Mouse (Mus musculus): ENCODE measurements around the gene Dio3. TPM values are rescaled to one million over a fixed set of nuclear protein-coding genes. Genes with fewer than 3 reads are reported as not detected.
A peak's percentile ranks its signal among the peaks of the same experiment; 100 is the strongest.

Gene Dio3
- polyA plus RNA-seq (2015; fragmentation: Nextera tagmentation; extraction: Ambion mirVana) = 1.8 and 2.2 TPM in 2 replicates

DNA sequence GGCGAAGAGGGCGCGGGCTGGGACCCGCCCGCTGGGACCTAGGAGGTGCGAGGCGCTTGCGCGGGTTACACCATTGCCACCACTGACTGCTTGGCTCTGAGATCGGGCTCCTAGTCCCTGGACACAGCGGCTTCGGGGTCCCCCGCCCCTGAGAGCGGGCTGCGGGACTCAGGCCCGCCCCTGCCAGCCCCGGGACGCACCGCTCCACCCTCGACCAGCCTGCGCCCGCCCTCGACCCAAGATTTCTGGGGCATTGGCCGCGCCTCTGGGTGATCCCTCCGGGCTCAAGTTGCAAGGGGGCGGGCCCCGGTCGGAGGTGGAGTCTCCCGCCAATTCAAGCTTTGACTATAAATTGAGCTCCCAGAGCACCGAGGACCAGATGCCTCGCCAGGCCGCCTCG is at the start of gene Dio3:
TSS of gene Dio3 (plus strand) at position 216 of the 400 bp plus-strand sequence.
- Histone ChIP-seq H3K9ac (ENCODE audit: low read depth, low read length) (peak within 1 kb of the TSS; percentile 57), H3K9me3 (ENCODE audit: control insufficient read depth, low read length) (no peaks in the 10 kb centered on the region), H3K4me2 (ENCODE audit: low read length) (peak within 1 kb of the TSS; percentile 82), H3K4me3 (ENCODE audit: low read length) (peak within 1 kb of the TSS; percentile 54), H3K4me1 (ENCODE audit: control insufficient read depth, insufficient read depth, low read depth, low read length) (peaks cover 18% of the 10 kb centered on the region), H3K27ac (ENCODE audit: low read depth, low read length) (no peak within 1 kb of the TSS), H3K27me3 (replicated peaks; ENCODE audit: control insufficient read depth, insufficient read depth, low read length) (peaks cover 83% of the 10 kb centered on the region), H3K36me3 (ENCODE audit: control insufficient read depth, insufficient read depth, low read length) (no peaks in the 10 kb centered on the region)
- no peak for ATAC-seq
- WGBS = under 1% methylated on average over 34 of the region's 34 CpGs

- Histone ChIP-seq H3K4me3 (ENCODE audit: low read length) (no peak overlapping the region), H3K27ac (ENCODE audit: low read depth, low read length) (no peak overlapping the region), H3K9ac (ENCODE audit: low read depth, low read length) (no peak overlapping the region), H3K4me1 (ENCODE audit: control insufficient read depth, insufficient read depth, low read depth, low read length) (no peaks in the 10 kb centered on the region; the same call in none of the 2 replicates), H3K9me3 (ENCODE audit: control insufficient read depth, low read length) (no peaks in the 10 kb centered on the region), H3K36me3 (ENCODE audit: control insufficient read depth, insufficient read depth, low read length) (no peaks in the 10 kb centered on the region), H3K4me2 (ENCODE audit: low read length) (no peak overlapping the region), H3K27me3 (replicated peaks; ENCODE audit: control insufficient read depth, insufficient read depth, low read length) (no peaks in the 10 kb centered on the region; the same call in 1 of the 2 replicates)
- ATAC-seq = no peak
- 84% methylated on average over 7 of the region's 7 CpGs for WGBS
Observed at GRCm38 (mm10) chr12:110230296-110230695, 48.6 kb upstream of the Dio3 start.

DNA sequence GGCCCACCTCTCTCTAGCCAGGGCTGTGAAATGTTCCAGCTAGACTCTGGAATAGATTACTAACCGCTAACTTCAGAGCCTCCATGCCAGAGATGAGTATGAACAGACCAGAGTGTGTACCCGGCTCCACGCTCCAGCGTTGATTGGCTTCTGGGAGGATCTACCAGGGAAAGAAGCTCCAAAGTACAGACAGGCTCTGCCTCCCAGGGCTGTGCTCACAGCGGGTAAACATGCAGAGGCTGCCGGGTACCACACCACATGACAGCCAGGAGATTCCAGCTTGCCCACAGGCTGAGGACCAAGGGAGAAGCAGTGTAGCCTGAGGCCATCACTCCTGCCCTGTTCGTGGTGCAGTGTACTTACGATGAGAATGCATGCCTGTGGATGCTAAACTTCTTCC is 48.1 kb upstream of the Dio3 start:
- Histone ChIP-seq H3K27me3 (replicated peaks; ENCODE audit: control insufficient read depth, insufficient read depth, low read length) (no peaks in the 10 kb centered on the region; the same call in 1 of the 2 replicates), H3K36me3 (ENCODE audit: control insufficient read depth, insufficient read depth, low read length) (no peaks in the 10 kb centered on the region), H3K9me3 (ENCODE audit: control insufficient read depth, low read length) (no peaks in the 10 kb centered on the region), H3K4me1 (ENCODE audit: control insufficient read depth, insufficient read depth, low read depth, low read length) (no peaks in the 10 kb centered on the region; the same call in none of the 2 replicates), H3K9ac (ENCODE audit: low read depth, low read length) (no peak overlapping the region), H3K4me2 (ENCODE audit: low read length) (no peak overlapping the region), H3K4me3 (ENCODE audit: low read length) (no peak overlapping the region), H3K27ac (ENCODE audit: low read depth, low read length) (no peak overlapping the region)
- no peak for ATAC-seq
- WGBS = 79% methylated on average over 8 of the region's 8 CpGs

GRCm38 (mm10) chr12:110231709-110232600 is 46.9 kb upstream of the Dio3 start:
- Histone ChIP-seq H3K4me1 (ENCODE audit: control insufficient read depth, insufficient read depth, low read depth, low read length) (no peaks in the 10 kb centered on the region; the same call in none of the 2 replicates), H3K36me3 (ENCODE audit: control insufficient read depth, insufficient read depth, low read length) (no peaks in the 10 kb centered on the region), H3K9ac (ENCODE audit: low read depth, low read length) (no peak overlapping the region), H3K27ac (ENCODE audit: low read depth, low read length) (no peak overlapping the region), H3K4me2 (ENCODE audit: low read length) (no peak overlapping the region), H3K9me3 (ENCODE audit: control insufficient read depth, low read length) (no peaks in the 10 kb centered on the region), H3K27me3 (replicated peaks; ENCODE audit: control insufficient read depth, insufficient read depth, low read length) (no peaks in the 10 kb centered on the region; the same call in 1 of the 2 replicates), H3K4me3 (ENCODE audit: low read length) (no peak overlapping the region)
- WGBS = 28% methylated on average over 13 of the region's 13 CpGs
- ATAC-seq = no peak

DNA sequence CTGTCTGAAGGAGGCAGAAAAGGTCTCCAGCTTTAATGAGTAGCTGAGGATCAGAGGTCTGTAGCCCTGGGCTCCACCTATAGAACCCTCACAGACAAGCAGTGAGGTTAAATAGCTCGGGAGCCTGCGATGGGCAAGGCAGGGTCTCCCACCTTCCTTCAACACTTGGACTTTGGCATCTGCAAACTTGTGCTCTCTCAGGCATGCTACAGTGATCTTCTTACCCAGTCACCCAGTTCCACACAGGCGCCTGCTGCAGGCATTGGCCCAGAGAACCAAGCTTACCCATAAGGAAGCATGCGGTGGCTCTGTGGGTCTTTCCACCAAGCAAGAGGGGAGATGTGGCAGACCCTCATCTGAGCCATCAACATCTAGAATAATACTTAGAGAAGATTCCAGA is 43.0 kb upstream of the Dio3 start:
- no peak overlapping the region for H3K27ac ChIP-seq (ENCODE audit: low read depth, low read length)
- H3K4me1 ChIP-seq (ENCODE audit: control insufficient read depth, insufficient read depth, low read depth, low read length) = no peaks in the 10 kb centered on the region; the same call in none of the 2 replicates
- H3K27me3 ChIP-seq (replicated peaks; ENCODE audit: control insufficient read depth, insufficient read depth, low read length) = no peaks in the 10 kb centered on the region
- no peaks in the 10 kb centered on the region for H3K9me3 ChIP-seq (ENCODE audit: control insufficient read depth, low read length)
- no peak overlapping the region for H3K9ac ChIP-seq (ENCODE audit: low read depth, low read length)
- ATAC-seq = no peak
- no peaks in the 10 kb centered on the region for H3K36me3 ChIP-seq (ENCODE audit: control insufficient read depth, insufficient read depth, low read length)
- H3K4me2 ChIP-seq (ENCODE audit: low read length) = no peak overlapping the region
- no peak overlapping the region for H3K4me3 ChIP-seq (ENCODE audit: low read length)
- WGBS = 95% methylated on average over 4 of the region's 4 CpGs

GRCm38 (mm10) chr12:110237046-110237445 is 41.8 kb upstream of the Dio3 start:
- no peaks in the 10 kb centered on the region for H3K9me3 ChIP-seq (ENCODE audit: control insufficient read depth, low read length)
- 89% methylated on average over 7 of the region's 7 CpGs for WGBS
- H3K27ac ChIP-seq (ENCODE audit: low read depth, low read length) = no peak overlapping the region
- H3K36me3 ChIP-seq (ENCODE audit: control insufficient read depth, insufficient read depth, low read length) = no peaks in the 10 kb centered on the region
- H3K4me2 ChIP-seq (ENCODE audit: low read length) = no peak overlapping the region
- H3K9ac ChIP-seq (ENCODE audit: low read depth, low read length) = no peak overlapping the region
- H3K27me3 ChIP-seq (replicated peaks; ENCODE audit: control insufficient read depth, insufficient read depth, low read length) = no peaks in the 10 kb centered on the region
- no peak for ATAC-seq
- no peaks in the 10 kb centered on the region; the same call in none of the 2 replicates for H3K4me1 ChIP-seq (ENCODE audit: control insufficient read depth, insufficient read depth, low read depth, low read length)
- no peak overlapping the region for H3K4me3 ChIP-seq (ENCODE audit: low read length)

GRCm38 (mm10) chr12:110239358-110239757 is 39.5 kb upstream of the Dio3 start:
- H3K9ac ChIP-seq (ENCODE audit: low read depth, low read length) = no peak overlapping the region
- H3K36me3 ChIP-seq (ENCODE audit: control insufficient read depth, insufficient read depth, low read length) = no peaks in the 10 kb centered on the region
- no peak overlapping the region for H3K27ac ChIP-seq (ENCODE audit: low read depth, low read length)
- WGBS = 81% methylated on average over 5 of the region's 5 CpGs
- ATAC-seq = no peak
- H3K4me2 ChIP-seq (ENCODE audit: low read length) = no peak overlapping the region
- H3K4me1 ChIP-seq (ENCODE audit: control insufficient read depth, insufficient read depth, low read depth, low read length) = no peaks in the 10 kb centered on the region
- no peaks in the 10 kb centered on the region for H3K9me3 ChIP-seq (ENCODE audit: control insufficient read depth, low read length)
- H3K27me3 ChIP-seq (replicated peaks; ENCODE audit: control insufficient read depth, insufficient read depth, low read length) = no peaks in the 10 kb centered on the region
- H3K4me3 ChIP-seq (ENCODE audit: low read length) = no peak overlapping the region

GRCm38 (mm10) chr12:110244581-110244980 is 34.3 kb upstream of the Dio3 start:
- Histone ChIP-seq H3K4me1 (ENCODE audit: control insufficient read depth, insufficient read depth, low read depth, low read length) (no peaks in the 10 kb centered on the region), H3K27ac (ENCODE audit: low read depth, low read length) (no peak overlapping the region), H3K9ac (ENCODE audit: low read depth, low read length) (no peak overlapping the region), H3K4me3 (ENCODE audit: low read length) (no peak overlapping the region), H3K4me2 (ENCODE audit: low read length) (no peak overlapping the region), H3K9me3 (ENCODE audit: control insufficient read depth, low read length) (no peaks in the 10 kb centered on the region), H3K36me3 (ENCODE audit: control insufficient read depth, insufficient read depth, low read length) (no peaks in the 10 kb centered on the region), H3K27me3 (replicated peaks; ENCODE audit: control insufficient read depth, insufficient read depth, low read length) (no peaks in the 10 kb centered on the region)
- ATAC-seq = no peak
- WGBS = 90% methylated on average over 6 of the region's 6 CpGs

- Histone ChIP-seq H3K27ac (ENCODE audit: low read depth, low read length) (no peak overlapping the region), H3K9ac (ENCODE audit: low read depth, low read length) (no peak overlapping the region)
Observed at GRCm38 (mm10) chr12:110245461-110245860, 33.4 kb upstream of the Dio3 start.

More at GRCm38 (mm10) chr12:110245461-110245860, 33.4 kb upstream of the Dio3 start:
- 89% methylated on average over 4 of the region's 4 CpGs for WGBS
- Histone ChIP-seq H3K4me3 (ENCODE audit: low read length) (no peak overlapping the region), H3K9me3 (ENCODE audit: control insufficient read depth, low read length) (no peaks in the 10 kb centered on the region), H3K27me3 (replicated peaks; ENCODE audit: control insufficient read depth, insufficient read depth, low read length) (no peaks in the 10 kb centered on the region), H3K4me1 (ENCODE audit: control insufficient read depth, insufficient read depth, low read depth, low read length) (no peaks in the 10 kb centered on the region), H3K36me3 (ENCODE audit: control insufficient read depth, insufficient read depth, low read length) (no peaks in the 10 kb centered on the region), H3K4me2 (ENCODE audit: low read length) (no peak overlapping the region)
- ATAC-seq = no peak

Measured in hindbrain, embryonic 16.5 days (tissue).